Comparison of ENCODE assay signal across 24 mouse cellular contexts in genomic region chr14:9787389-9787788, GRCm38 (mm10).
DNase-seq lines count a peak whose midpoint lies in the region; ATAC-seq lines count a peak whose summit lies in the region.
"Had no signal": no experiment of that assay in that cellular context is flagged by ENCODE, and none has a peak within 500 bp of the region (broad histone marks: within the 10 kb centered on the region; RNA-seq: fewer than 3 reads in every experiment).

No protein-coding gene starts in this region.

- WGBS in hindbrain, embryonic 13.5 days: 93% methylated on average over 1 of the region's 1 CpGs

- no peaks in the 10 kb centered on the region for H3K4me1 ChIP-seq in hindbrain, embryonic 13.5 days (replicated peaks)
- H3K4me1 ChIP-seq: embryonic facial prominence, embryonic 10.5 days; embryonic facial prominence, embryonic 12.5 days; forebrain, embryonic 13.5 days; forebrain, embryonic 15.5 days had no signal

- H3K4me3 ChIP-seq in hindbrain, embryonic 13.5 days: no peak overlapping the region
- H3K4me3 ChIP-seq: embryonic facial prominence, embryonic 10.5 days; embryonic facial prominence, embryonic 12.5 days; forebrain, embryonic 13.5 days; forebrain, embryonic 15.5 days had no signal

- H3K9ac ChIP-seq in hindbrain, embryonic 13.5 days: no peak overlapping the region
- H3K9ac ChIP-seq: embryonic facial prominence, embryonic 12.5 days; forebrain, embryonic 13.5 days; forebrain, embryonic 15.5 days; forebrain, postnatal 0 days had no signal

- no peaks in the 10 kb centered on the region for H3K36me3 ChIP-seq in hindbrain, embryonic 13.5 days
- H3K36me3 ChIP-seq: embryonic facial prominence, embryonic 10.5 days; embryonic facial prominence, embryonic 12.5 days; forebrain, embryonic 15.5 days; G1E had no signal

- ATAC-seq in frontal cortex, adult (ENCODE audit: low TSS enrichment): peak; percentile 96
- ATAC-seq in hindbrain, embryonic 13.5 days (ENCODE audit: low FRiP score): no peak
- ATAC-seq: activated CD4-positive, CD25-positive, alpha-beta regulatory T cell, adult 4 months; CD4-positive, CD25-positive, alpha-beta regulatory T cell, adult 4 months; forebrain, embryonic 13.5 days; forebrain, embryonic 15.5 days; forebrain, postnatal 0 days; Patski had no signal

- H3K4me2 ChIP-seq in hindbrain, embryonic 13.5 days: no peak overlapping the region
- H3K4me2 ChIP-seq: embryonic facial prominence, embryonic 12.5 days; forebrain, embryonic 13.5 days; forebrain, embryonic 15.5 days had no signal

- no peaks in the 10 kb centered on the region for H3K27me3 ChIP-seq in hindbrain, embryonic 13.5 days
- H3K27me3 ChIP-seq: CH12.LX; embryonic facial prominence, embryonic 12.5 days; forebrain, embryonic 13.5 days; forebrain, embryonic 15.5 days; Patski had no signal

- H3K27ac ChIP-seq in hindbrain, embryonic 13.5 days: no peak overlapping the region
- H3K27ac ChIP-seq: embryonic facial prominence, embryonic 10.5 days; embryonic facial prominence, embryonic 12.5 days; forebrain, embryonic 13.5 days; forebrain, embryonic 15.5 days had no signal

- H3K9me3 ChIP-seq in hindbrain, embryonic 13.5 days: no peaks in the 10 kb centered on the region
- H3K9me3 ChIP-seq: embryonic facial prominence, embryonic 10.5 days; embryonic facial prominence, embryonic 12.5 days; forebrain, embryonic 13.5 days; forebrain, embryonic 15.5 days; G1E had no signal

- no peak for DNase-seq in frontal cortex, postnatal 25 days (ENCODE audit: low spot score in 2 of 2)
- peak; percentile 55 for DNase-seq in brain, adult 2 months (ENCODE audit: low read depth, low spot score)
- DNase-seq in telencephalon, adult 2 months (ENCODE audit: low read depth, low spot score): peak; percentile 36
- DNase-seq: adrenal gland, adult 8-10 months; adrenal gland, postnatal 14 days; adrenal gland, postnatal 36 days; B cell, adult 2 months; cerebellum, adult 11-12 months; cerebellum, adult 2 months; cerebellum, adult 9-10 months; cerebellum, postnatal 10 days; cerebellum, postnatal 25 days; forebrain, postnatal 0 days had no signal

Comparison
In these comparisons a context has a peak if more than half of its experiments do, and no peak if none do; other contexts are left out.
1. DNase-seq: peak in brain, adult 2 months (single experiment) and telencephalon, adult 2 months (single experiment); none in frontal cortex, postnatal 25 days (0 of 2).